Mouse (Mus musculus) heart, adult 18-20 months (tissue): ENCODE results near the gene Tmf1. TPM values are rescaled to one million over a fixed set of nuclear protein-coding genes. Genes with fewer than 3 reads are reported as not detected.

Source experiments
- DNase-seq, 2 experiments: peaks; one replicate each; pipeline ENCODE4 v3.0.0; 2021 to 2022; ENCODE audit warnings: mixed read lengths in 1 of 2
- long read RNA-seq, 2 experiments: library from polyadenylated mRNA; stranded (forward); transcript quantifications; one replicate each; pipeline ENCODE4 v2.0.0; 2021
- total RNA-seq, 2 experiments: library from RNA; stranded (reverse); gene quantifications; 2 replicates each; pipeline ENCODE4 v1.2.3; 2021

The Tmf1 gene
- total RNA-seq = 10 to 100 TPM; 38.2 to 40.5 TPM
- long read RNA-seq, experiment 1, full-length matches to known transcripts = 11 of 12 reads
- long read RNA-seq, experiment 1, partial matches to known transcripts = 1 of 12 reads
- long read RNA-seq, experiment 1, other reads (novel, unspliced or antisense) = 0 of 12 reads
- long read RNA-seq, experiment 2, full-length matches to known transcripts = 3 of 3 reads
- long read RNA-seq, experiment 2, partial matches to known transcripts = 0 of 3 reads
- long read RNA-seq, experiment 2, other reads (novel, unspliced or antisense) = 0 of 3 reads

GRCm38 (mm10) chr6:97178491-97179366 lies at the start of gene Tmf1:
Tmf1 (minus strand) TSS chr6:97179122.
- peak; percentile 95 to 98 for DNase-seq

- no peak for DNase-seq
These were observed 48.3 kb upstream of the Tmf1 start for GRCm38 (mm10) chr6:97227067-97227847.

GRCm38 (mm10) chr6:97226083-97226491 lies 47.2 kb upstream of the Tmf1 start:
- DNase-seq = no peak

GRCm38 (mm10) chr6:97224505-97224904 lies 45.6 kb upstream of the Tmf1 start:
- DNase-seq = no peak

GRCm38 (mm10) chr6:97223566-97223965 lies 44.6 kb upstream of the Tmf1 start:
- DNase-seq = no peak

GRCm38 (mm10) chr6:97222931-97223467 lies 44.1 kb upstream of the Tmf1 start:
- peak in 1 of 2 experiments; percentile 41 for DNase-seq

- no peak for DNase-seq
These were observed 43.4 kb upstream of the Tmf1 start for GRCm38 (mm10) chr6:97222321-97222720.

GRCm38 (mm10) chr6:97221205-97222025 lies 42.5 kb upstream of the Tmf1 start:
- peak in 1 of 2 experiments; percentile 34 for DNase-seq

GRCm38 (mm10) chr6:97220672-97221071 lies 41.8 kb upstream of the Tmf1 start:
- DNase-seq = no peak

- no peak for DNase-seq
These were observed 37.4 kb upstream of the Tmf1 start for GRCm38 (mm10) chr6:97216154-97216821.

GRCm38 (mm10) chr6:97211981-97212380 lies 33.1 kb upstream of the Tmf1 start:
- peak; percentile 79 to 82 for DNase-seq

GRCm38 (mm10) chr6:97210962-97211601 lies 32.2 kb upstream of the Tmf1 start:
- peak; percentile 35 to 66 for DNase-seq

- peak; percentile 92 to 94 for DNase-seq
These were observed 31.5 kb upstream of the Tmf1 start, which contains the start of gene Arl6ip5 for GRCm38 (mm10) chr6:97210191-97210961. Arl6ip5 (plus strand) TSS chr6:97210689.

- DNase-seq = no peak
These were observed 30.8 kb upstream of the Tmf1 start for GRCm38 (mm10) chr6:97209751-97210150.

- DNase-seq = no peak
These were observed 30.3 kb upstream of the Tmf1 start for GRCm38 (mm10) chr6:97209201-97209600.

- peak; percentile 15 to 52 for DNase-seq
These were observed 29.5 kb upstream of the Tmf1 start for GRCm38 (mm10) chr6:97208406-97208805.

GRCm38 (mm10) chr6:97207085-97207484 lies 28.2 kb upstream of the Tmf1 start:
- DNase-seq = no peak

- DNase-seq = peak; percentile 99 to 100
These were observed 26.5 kb upstream of the Tmf1 start, which contains the start of gene Uba3 for GRCm38 (mm10) chr6:97205439-97205885. Uba3 (minus strand) TSS chr6:97205647.

- no peak for DNase-seq
These were observed 26.0 kb upstream of the Tmf1 start for GRCm38 (mm10) chr6:97204952-97205351.
